Mouse (Mus musculus): ENCODE results near the gene Thbs1. TPM values are rescaled to one million over a fixed set of nuclear protein-coding genes. Genes with fewer than 3 reads are reported as not detected.

Gene Thbs1
- polyA plus RNA-seq (2012; rRNA removed; ENCODE audit: low replicate concordance), result 30.0 and 77.7 TPM in 2 replicates

GRCm38 (mm10) chr2:118111488-118112131 is at the start of gene Thbs1:
Thbs1 (plus strand) TSS chr2:118111876.

Other genes starting within 250 kb of the Thbs1 start
- not detected in 2 replicates for gene Fsip1, start 145.1 kb downstream of the Thbs1 start, polyA plus RNA-seq (2012; rRNA removed; ENCODE audit: low replicate concordance)

Measured in subcutaneous adipose tissue, adult 2 months (tissue).